Mouse (Mus musculus) cerebellum, postnatal 14 days (tissue): Measurements from ENCODE around the gene Ddx43.
A peak's percentile ranks its signal among the peaks of the same experiment; 100 is the strongest.
"Not testable (repeated sequence)": the region's sequence is repeated elsewhere in the genome, so short reads cannot be mapped to it uniquely, and the experiment has no call there.

ENCODE experiments used
- DNase-seq, 2 experiments: peaks; one replicate each; pipeline ENCODE4 v3.0.0; 2021; ENCODE audit warnings: mixed read lengths in 2 of 2

Gene Ddx43

DNA sequence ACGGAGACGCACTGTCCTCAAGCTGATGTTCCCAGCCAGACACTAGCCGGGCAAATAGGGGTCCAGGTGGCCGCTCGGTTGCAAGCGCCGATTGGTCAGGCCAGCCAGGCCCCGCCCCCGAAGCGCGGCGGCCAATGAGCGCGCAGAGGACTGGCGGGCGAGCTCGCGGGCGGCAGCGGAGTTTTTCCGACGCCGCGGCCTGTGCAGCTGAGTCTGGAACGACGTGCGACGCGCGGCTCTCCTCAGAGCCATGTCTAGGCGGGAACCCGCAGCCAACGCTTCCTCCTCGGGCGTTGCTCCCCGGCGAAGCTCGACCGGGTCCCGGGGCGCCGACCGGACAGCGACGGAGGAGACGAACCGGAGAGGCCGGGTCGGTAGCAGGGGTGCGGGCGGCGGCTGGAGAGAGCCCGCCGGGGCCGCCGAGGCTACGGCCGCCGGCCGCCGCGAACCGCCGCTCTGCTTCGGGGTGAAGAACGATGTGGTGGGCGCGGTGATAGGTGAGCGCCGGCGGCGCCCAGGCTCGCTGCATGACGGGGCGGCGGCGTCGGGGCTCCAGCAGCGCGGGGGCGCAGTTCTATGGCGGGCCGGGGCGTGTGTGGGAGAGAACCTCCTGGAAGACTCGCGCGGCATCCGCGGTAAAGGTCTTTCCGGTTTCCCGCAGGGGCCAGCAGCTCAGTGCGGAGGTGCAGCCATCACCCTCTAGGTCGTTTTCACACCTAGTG is at the start of gene Ddx43:
TSS of gene Ddx43 (plus strand) at position 148 of the 722 bp plus-strand sequence.
- DNase-seq = peak; percentile 64 to 68

DNA sequence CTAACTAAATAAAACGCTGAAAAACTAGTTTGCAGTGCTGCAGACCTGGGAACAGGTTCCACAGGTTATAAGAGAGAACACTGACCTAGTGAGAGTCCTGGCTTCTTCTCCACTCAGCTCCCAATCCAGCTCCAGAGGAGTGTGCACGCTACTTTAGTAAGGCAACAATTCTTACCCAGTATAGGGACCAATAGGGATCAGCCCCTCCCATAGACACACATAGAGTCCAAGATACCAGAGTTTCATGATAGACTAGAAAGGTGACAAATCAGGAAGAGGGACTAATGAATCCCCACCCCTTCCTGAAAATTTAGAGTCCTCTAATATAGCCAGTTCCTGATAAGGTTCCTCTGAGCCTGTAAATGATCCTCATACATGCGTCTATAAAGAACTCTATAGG is 48.6 kb upstream of the Ddx43 start:
- DNase-seq = no peak

DNA sequence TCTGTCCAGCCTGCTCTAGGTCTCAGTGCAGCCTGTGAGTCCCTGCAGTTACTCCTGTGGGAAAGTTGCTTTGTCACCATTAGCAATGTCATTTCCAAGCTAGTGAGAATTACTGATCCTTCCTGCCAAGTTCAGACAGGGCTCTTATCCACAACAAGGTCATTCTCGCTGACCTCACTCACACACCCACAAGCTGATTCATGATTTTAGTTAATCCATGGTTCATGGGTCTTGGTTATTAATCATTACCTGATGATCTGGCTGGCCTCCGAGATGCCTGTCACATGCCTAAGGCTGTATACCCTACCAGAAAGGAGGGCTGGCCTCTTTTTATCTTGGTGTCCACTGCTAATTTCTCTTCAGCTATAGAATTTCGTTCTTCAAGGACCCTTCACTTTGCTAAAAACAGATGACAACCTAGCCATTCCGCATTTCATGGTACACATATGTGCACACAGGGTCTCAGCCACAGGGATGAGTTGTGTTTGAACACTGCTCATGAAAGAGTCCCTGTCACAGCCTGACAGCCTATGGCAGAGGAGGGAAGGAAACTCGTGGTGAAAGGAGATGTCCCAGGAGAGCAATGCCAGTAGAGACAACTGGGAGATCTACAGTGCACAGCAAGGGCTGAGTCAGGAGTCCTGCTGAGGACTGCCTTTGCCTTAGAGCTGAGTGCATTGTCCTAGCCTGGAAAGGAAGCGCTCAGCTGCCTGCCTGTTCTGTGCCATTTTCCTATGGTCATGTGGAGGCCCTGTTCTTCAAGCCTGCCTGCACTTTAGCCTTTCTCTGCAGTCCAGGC is 47.2 kb upstream of the Ddx43 start:
- DNase-seq = not testable (repeated sequence)

DNA sequence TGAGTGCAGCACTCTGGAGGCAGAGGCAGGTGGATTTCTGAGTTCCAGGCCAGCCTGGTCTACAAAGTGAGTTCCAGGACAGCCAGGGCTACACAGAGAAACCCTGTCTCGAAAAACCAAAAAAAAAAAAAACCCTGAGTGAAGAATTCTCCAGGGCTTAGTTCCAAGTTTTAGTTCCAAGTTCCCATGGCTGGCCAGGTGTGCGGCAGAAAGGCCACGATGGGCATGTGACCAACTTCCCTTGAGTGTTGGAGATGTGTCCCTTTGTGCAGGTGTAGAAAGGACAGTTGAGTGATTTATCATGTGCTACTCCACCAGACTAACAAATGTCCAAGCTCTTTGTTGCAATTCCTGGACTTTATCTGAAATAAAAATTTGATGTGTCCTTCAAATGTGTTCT is 46.4 kb upstream of the Ddx43 start:
- not testable (repeated sequence) for DNase-seq

DNA sequence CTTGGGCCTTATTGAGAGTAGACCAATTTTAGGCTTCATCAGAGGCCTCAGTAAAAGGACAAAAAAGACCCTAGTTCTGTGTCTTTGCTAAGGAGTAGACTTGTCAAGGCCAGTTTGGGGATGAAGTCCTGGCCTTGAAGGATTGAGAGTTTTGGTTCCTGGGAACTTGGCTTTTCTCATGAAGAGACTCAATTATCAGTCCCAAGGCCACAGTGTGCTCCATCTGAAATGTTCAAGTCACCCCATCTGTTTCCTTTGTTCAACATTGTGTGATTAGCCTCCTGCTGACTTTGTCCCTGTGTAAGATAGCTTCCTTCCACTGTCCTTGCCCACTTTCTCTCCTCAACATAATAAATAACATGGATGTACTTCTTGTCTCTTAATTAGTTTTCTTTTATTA is 45.6 kb upstream of the Ddx43 start:
- DNase-seq = not testable (repeated sequence)

DNA sequence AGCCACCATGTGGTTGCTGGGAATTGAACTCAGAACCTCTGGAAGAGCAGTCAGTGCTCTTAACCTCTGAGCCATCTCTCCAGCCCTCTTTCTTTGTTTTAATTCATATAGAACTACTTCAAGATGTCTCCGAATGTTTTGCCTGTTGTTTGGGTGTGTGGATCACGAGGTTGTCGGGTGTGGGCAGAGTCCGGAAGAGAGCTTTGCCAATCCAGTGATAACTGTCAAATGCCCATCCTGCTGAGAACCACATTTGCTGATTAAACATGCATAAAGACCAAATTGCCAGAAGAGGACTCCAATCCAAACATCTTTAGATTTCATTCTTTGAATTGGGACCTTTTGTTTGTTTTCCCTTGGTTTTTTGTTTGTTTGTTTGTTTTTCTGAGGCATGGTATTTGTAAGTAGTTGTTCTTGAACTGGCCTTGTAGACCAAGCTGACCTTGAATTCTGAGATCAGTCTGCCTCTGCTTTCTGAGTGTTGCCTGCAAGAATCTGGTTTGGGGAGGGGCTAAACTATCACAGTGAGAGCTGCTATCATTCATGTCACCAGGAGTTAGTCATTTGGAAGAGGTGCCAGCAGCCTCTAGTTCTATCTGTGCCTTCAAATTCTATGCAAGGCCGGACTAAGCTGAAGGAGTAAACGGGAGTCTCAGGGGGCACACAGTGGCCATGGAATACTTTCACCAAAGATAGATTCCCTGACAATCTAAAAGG is 43.9 kb upstream of the Ddx43 start:
- no peak for DNase-seq

DNA sequence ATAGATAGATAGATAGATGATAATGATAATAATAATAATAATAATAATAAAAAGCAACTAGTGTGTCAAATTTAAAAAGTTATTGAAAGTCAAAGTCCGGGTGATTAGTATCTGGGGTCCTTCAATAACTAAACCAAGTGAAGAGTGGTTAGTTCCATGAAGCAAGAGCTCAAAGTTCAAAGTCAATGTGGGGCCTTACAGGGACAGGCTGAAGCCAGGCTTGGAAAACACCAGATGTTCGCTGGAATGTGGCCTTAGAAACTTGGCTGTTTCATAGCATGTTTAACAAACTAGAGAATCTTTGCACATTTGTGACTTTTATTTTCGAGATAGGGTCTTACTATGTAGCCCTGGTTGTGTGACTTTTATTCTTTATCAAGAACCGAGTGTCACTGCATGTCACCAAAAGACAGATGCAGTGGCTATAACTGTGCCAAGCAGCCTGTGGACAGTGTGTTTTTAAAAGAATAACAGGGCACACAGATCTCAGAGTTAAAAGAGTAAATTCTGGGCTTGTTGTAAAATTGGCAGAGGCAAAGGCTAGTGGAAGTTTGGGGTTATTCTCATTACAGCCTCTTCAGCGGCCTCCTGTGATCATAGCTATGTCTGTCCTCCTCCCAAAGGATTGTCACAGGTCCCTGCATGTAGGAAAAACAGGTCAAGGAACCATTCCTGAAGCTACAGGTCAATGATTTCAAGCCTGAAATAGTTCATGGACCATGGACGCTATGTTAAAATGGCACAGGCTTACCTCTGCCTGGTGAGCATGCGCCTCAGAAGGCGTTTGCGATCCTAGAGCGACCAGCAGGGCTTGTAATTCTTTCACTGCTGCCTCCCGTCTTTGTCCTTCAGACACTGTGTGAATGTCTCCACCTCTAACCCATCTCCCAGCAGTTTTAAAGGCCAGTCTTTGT is 40.7 kb upstream of the Ddx43 start:
- DNase-seq = no peak

DNA sequence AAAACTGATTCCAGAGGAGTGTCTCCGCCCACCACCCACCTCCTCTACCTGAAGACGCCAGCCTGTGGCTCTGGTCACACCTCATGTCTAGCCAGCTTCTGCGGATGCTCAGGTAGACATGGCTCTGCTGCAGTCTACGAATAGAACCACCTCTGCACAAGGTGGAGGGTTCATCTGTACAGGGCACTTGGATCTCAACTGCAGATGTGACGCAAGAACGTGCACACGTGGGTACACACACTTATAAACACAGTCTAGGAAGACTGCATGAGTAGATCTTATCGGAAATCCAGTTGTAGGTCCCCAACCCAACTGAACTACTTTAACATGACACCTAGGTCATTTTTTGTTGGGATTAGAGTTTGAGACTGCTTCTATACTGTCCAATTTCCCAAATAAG is 40.0 kb upstream of the Ddx43 start, which contains the start of gene Gsta2:
TSS of gene Gsta2 (minus strand) at position 178 of the 400 bp plus-strand sequence.
- DNase-seq = no peak

DNA sequence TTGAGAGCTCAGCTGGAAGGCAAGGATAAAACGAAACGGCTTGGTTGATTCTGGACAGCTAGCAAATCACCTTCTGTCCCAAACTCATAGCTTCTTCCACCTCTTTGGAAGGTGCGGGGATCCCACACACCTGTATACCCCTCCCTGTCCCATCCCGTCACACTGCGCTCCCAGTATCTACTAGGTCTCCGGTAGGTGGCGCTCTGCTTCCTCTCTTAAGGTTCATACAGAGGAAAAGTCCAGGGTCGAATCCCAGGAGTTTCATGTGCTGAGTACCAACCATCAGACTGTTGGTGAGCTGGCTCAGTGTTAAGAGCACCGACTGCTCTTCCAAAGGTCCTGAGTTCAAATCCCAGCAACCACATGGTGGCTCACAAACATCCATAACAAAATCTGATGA is 37.5 kb upstream of the Ddx43 start:
- DNase-seq = peak; percentile 67 to 85

DNA sequence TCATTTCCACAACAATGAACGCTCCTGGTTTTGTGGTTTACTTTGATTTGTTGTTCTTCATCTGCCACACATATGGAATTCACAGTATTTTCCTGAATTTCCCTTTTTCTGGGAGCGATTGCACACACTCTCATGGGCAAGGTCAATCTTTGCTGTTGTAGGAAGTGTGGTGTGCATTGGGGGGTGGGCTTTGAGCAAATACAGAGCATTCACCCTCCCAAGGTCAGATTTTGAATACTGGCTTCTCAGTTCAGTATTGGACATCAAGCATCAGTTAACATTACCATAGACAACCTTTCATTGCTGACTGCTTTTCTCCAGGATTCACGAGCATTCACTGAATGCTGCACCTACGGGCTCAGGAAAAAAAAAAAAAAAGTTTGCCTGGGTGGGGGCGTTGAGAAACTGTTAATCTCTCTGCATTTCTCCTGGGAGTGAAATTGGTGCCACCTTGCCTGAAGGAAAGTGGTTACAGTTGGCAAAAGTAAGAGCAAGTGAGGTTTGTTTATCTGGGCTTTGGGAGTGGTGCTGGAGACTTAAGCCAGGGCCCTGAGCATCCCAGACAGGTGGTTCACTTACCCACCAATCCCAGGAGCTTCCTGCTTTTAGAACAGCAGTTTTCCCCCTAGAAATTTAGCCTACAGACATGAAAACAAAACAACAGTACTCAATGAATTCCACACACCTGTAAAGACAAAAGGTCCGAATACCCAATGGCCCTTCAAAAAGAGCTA is 35.7 kb upstream of the Ddx43 start:
- no peak for DNase-seq

DNA sequence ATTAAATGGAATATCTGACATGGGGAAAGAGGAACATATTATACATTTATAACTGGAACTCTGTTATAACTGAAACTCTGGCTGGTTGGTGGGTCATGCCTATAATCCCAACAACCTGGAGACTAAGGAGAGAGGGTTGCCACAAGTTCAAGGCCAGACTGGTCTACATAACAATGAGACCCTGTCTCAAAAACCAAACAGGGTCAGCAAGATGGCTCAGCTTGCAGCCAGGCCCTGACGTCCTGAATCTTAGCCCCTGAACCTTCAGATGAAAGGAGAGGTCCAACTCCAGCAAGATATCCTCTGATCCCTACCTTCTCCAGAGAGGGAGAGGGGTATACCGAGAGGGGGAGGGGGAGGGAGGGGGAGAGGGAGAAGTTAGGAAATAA is 35.1 kb upstream of the Ddx43 start:
- no peak for DNase-seq

DNA sequence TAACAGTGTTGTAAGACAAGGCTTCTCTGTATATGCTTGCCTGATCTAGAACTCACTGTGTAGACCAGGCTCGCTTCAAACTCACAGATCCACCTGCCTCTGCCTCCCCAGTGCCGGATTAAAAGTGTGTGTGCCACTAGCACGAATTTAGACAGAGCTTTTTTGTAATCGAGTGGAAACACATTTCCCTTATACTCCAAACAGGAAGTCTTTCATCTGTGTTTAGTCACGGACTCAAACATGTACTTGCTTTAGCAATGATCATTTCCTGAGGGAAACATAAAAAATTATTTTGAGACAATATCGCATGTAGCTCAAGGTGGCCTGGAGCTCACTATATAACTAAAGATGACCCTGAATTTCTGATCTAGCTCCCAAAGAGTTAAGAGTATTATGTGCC is 32.2 kb upstream of the Ddx43 start:
- DNase-seq = no peak

DNA sequence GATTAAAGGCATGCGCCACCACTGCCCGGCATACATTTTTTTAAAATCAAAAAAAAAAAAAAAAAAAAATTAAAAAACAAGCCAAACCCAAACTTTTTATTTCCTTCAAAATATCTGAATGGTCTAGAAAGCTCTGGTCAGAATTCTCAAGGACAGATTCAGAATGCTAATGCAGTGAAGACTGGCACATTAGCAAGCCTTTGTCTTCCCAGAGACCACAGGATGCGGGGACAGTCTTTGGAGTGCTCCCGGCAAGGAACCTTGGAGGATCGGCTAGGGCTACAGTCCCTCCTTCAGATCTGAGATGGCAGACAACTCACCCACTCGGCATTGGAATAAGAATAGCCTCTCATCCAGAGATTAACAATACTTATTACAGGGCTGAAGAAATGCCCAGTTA is 30.9 kb upstream of the Ddx43 start:
- no peak for DNase-seq

DNA sequence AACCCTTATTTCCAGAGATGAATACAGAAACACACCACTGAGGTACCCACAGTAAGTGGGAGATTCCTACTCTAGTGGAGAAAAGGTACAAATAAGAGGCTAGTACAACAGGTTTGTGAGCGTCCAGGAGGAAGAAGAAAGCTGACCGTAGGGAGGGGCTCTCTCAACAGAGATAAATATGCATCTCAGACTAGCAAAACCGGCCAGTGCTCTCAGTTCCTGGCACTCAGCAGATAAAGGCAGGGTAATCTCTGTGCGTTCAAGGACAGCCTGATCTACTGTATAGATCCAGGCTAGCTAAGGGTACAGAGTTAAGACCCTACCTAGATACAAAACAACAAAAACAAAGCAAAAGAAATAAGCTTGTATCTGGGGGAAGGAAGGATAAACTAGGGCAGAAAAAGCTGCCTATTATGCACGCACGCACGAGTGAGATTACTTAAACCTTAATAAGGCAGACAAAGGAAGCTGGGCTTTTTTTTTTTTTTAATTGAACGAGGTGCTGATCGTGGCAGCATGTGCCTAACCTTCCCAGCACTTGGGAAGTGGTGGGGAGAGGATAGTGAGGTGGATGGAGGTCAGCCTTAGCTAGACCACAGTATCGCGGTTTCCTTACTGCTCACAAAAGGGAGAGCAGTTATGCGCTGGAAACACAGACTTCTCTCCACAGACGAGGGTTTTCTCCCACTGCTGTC is 29.6 kb upstream of the Ddx43 start:
- DNase-seq = no peak

DNA sequence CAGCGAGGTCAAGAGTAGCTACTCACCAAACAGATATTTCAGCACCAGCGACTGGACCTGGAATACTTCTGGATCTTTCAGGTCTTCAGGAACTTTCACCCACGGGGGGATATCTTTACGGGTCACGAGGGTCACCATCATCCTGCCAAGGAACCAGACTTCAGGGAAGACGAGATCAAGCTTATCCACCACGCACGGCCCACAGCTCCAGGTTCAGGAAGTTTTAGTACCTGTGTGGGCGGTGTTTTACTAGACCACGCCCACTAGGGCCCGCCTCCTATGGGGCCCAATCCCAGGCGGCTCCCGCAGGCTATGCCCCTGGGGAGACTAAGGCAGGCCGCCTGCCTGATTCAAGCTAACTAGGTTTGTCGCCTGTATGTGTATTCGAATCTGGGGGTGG is 27.6 kb upstream of the Ddx43 start, which contains the start of gene Dppa5a:
TSS of gene Dppa5a (minus strand) at position 219 of the 400 bp plus-strand sequence.
- not testable (repeated sequence) for DNase-seq

DNA sequence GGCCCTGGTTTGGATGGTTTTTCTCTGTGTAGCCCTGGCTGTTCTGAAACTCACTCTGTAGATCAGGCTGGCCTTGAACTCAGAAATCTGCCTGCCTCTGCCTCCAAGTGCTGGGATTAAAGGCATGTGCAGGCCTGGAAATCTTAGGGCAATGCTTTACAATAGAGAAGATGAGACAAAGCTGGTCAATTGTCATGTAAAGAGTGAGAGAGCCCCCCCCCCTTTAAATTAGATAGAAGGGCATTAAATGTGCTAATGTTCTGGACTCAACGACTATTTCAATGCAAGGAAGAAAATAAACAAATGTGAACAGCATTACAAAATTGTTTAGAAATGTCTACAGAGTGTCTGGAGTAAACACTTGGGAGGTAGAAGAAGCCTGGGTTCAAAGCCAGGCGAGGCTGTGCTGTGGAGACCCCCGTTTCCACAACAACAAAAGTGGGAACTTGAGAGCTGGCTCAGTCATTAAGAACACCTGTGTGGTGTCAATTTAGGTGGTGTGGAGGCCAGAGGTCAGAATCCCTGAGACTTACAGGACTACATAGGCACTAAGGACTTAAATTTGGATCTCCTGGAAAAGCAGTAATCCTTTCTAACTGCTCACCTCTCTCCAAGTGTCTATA is 26.8 kb upstream of the Ddx43 start:
- no peak for DNase-seq

DNA sequence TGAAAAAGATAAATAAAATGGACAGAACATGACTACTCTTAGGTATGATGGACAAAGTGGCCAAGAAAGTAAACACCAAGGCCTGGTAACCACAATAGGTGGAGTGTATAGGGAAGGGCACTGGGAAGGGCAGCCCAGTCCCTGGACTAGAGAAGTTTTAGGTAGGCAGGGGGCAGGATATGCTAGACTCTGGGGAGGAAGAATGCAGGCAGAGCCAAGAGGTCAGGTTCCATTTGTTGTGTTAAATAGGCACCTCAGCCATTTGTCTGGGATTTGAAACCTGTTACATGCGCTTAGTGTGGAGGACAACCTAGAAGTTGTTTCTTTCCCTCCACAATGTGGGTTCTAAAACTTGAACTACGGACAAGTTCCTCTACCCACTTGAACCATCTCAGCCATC is 26.2 kb upstream of the Ddx43 start:
- DNase-seq = no peak

DNA sequence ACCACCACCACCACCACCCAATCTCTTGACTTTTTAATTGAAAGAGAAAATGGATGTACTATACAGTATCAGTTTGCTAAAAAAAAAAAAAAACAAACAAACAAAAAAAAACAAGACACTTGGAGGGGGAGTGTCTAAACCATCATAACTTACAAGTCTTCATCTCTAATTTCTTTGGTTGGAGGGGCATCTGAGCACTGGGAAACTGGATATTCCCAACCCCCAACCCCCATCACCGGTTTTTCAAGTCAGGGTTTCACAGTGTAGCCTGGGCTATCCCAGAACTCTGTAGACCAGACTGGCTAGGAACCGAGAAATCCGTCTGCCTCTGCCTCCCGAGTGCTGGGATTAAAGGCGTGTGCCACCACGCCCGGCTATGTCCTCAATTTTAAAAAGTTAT is 25.8 kb upstream of the Ddx43 start:
- DNase-seq = no peak

DNA sequence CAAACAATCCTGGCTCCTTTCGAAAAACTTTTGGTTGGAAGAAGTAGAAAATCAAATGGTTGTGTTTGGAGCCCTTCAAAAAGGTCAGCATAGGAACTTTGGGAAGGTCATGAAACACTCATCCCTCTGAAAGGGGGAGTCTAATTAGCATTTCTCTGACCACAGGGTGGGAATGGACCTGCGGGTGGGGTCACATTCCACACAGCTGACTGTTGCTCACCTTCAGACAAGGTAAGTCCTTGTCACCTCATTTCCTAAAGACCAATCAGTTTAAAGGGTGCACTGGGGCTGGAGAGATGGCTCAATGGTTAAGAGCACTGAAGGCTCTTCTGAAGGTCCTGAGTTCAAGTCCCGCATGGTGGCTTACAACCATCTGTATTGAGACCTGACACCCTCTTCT is 24.1 kb upstream of the Ddx43 start:
- no peak for DNase-seq

DNA sequence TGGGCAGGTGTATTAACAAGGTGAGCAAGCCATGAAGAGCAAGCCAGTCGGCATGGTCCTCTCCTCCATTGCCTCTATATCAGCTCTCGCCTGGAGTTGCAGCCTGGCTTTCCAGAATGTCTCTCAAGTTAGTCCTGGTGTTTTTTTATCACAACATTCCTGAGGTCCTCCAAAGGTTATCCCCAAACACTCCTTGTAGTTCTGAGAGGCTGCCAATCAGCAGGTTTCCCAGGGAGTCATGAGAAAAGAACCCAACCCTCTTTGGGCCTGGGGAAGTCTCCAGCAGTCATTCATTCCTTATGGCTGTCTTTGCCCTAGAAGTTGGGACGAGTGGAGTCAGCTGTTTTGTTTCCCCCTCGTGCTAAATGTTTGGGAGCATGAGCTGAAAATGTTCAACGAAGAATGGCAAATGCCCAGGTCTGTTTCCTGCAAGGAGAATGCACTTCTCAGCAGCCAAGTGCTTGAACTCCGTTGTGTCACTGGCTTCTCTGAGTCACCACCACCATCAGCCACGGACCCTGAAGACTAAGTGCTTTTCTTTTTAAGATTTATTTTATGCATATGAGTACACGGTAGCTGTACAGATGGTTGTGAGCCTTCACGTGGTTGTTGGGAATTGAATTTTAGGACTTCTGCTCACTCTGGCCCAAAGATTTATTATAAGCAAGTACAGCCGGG is 22.6 kb upstream of the Ddx43 start:
- no peak for DNase-seq
